Mouse (Mus musculus) bone marrow, adult 2 months (tissue): ENCODE results near the gene Pmvk.

Source experiments
- CTCF ChIP-seq: fragments of 200-500 bp; IDR thresholded peaks from 2 replicates; pipeline ENCODE4 v1.5.1; 2011; ENCODE audit warnings: low read length, control low read depth; ENCODE audit not compliant: control insufficient read depth, insufficient read depth
- POLR2A ChIP-seq: fragments of 200-500 bp; IDR thresholded peaks from 2 replicates; pipeline ENCODE4 v1.6.1; 2011; ENCODE audit warnings: low read depth, mild to moderate bottlenecking, control low read depth, low read length, borderline replicate concordance; ENCODE audit not compliant: control insufficient read depth

- TF ChIP-seq POLR2A (no peak), CTCF (no peak)
These were observed 17.1 kb upstream of the Pmvk start for GRCm38 (mm10) chr3:89437269-89437668.
